Comparison of ENCODE assay signal across 29 mouse cellular contexts in the genomic region with DNA sequence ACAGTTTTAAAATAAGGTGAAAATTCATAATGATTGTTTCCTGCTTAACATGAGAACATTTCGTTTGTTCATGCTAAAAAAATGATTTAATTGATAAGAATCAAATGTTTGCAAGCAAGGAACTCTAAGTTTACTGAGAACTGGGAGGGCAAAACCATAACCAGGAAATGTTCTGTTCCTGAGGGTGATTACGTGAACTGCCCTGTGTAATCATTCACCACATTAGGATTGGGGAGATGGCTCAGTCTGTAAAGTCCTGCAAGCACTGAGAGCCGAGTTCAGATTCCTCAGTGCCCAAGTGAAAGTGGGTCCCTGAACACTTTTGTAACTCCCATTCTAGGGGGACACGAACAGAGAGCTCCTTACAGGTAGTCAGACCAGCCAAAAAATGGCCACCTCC. TPM values are rescaled to one million over a fixed set of nuclear protein-coding genes. Genes with fewer than 3 reads are reported as not detected.
DNase-seq lines count a peak whose midpoint lies in the region; ATAC-seq and TF ChIP-seq lines count a peak whose summit lies in the region.
"Had no signal": no experiment of that assay in that cellular context is flagged by ENCODE, and none has a peak within 500 bp of the region (broad histone marks: within the 10 kb centered on the region; RNA-seq: fewer than 3 reads in every experiment).

No protein-coding gene starts in this region.

- no peaks in the 10 kb centered on the region for H3K9me3 ChIP-seq in lung, postnatal 0 days (ENCODE audit: low read length)
- H3K9me3 ChIP-seq: embryonic facial prominence, embryonic 10.5 days; embryonic facial prominence, embryonic 15.5 days; forebrain, embryonic 12.5 days; heart, embryonic 10.5 days; heart, embryonic 15.5 days; hindbrain, embryonic 12.5 days; intestine, embryonic 15.5 days had no signal

- no peak overlapping the region for H3K4me3 ChIP-seq in kidney, adult 2 months (ENCODE audit: insufficient read depth, low read depth, low read length)
- H3K4me3 ChIP-seq in lung, postnatal 0 days (ENCODE audit: low read depth, low read length), result no peak overlapping the region
- H3K4me3 ChIP-seq in brown adipose tissue, adult 24 weeks (ENCODE audit: insufficient read depth, low read depth, low read length), result no peak overlapping the region
- H3K4me3 ChIP-seq: embryonic facial prominence, embryonic 10.5 days; embryonic facial prominence, embryonic 15.5 days; forebrain, embryonic 12.5 days; heart, embryonic 10.5 days; heart, embryonic 15.5 days; hindbrain, embryonic 12.5 days; intestine, embryonic 15.5 days had no signal

- WGBS in kidney, adult 2 months, result 54% methylated on average over 4 of the region's 4 CpGs
- 50% methylated on average over 4 of the region's 4 CpGs for WGBS in lung, postnatal 0 days

- no peak for ATAC-seq in lung, postnatal 0 days
- ATAC-seq: activated CD4-positive, CD25-positive, alpha-beta regulatory T cell, adult 4 months; forebrain, postnatal 0 days; hindbrain, postnatal 0 days; intestine, embryonic 15.5 days had no signal

- H3K4me2 ChIP-seq in lung, postnatal 0 days (replicated peaks; ENCODE audit: low read depth, low read length), result no peak overlapping the region
- H3K4me2 ChIP-seq: embryonic facial prominence, embryonic 15.5 days; forebrain, embryonic 12.5 days; heart, embryonic 15.5 days; hindbrain, embryonic 12.5 days; intestine, embryonic 15.5 days; lung, embryonic 14.5 days had no signal

- H3K27me3 ChIP-seq in kidney, adult 2 months (replicated peaks; ENCODE audit: control insufficient read depth, insufficient read depth, low read length), result no peaks in the 10 kb centered on the region
- H3K27me3 ChIP-seq in lung, postnatal 0 days (replicated peaks; ENCODE audit: insufficient read depth, low read length), result no peaks in the 10 kb centered on the region
- H3K27me3 ChIP-seq: embryonic facial prominence, embryonic 15.5 days; forebrain, embryonic 12.5 days; heart, embryonic 15.5 days; hindbrain, embryonic 12.5 days; intestine, embryonic 15.5 days had no signal

- DNase-seq in kidney, adult 2 months, result peak; percentile 62
- DNase-seq in kidney, adult 18-20 months, result no peak
- DNase-seq in lung, postnatal 0 days (ENCODE audit: low spot score), result peak; percentile 51
- no peak for DNase-seq in lung, postnatal 10 days
- peak; percentile 19 for DNase-seq in 416B (ENCODE audit: low read depth)
- no peak for DNase-seq in spleen, adult 12 weeks (ENCODE audit: low spot score)
- DNase-seq: adrenal gland, adult 2 months; adrenal gland, postnatal 36 days; B cell, adult 2 months; cerebellum, adult 2 months; cerebellum, postnatal 14 days; forebrain, postnatal 0 days; gastrocnemius, postnatal 10 days; liver; lung, embryonic 14.5 days; midbrain, embryonic 14.5 days; retina, postnatal 1 day; right cerebral cortex, postnatal 14 days had no signal

- no peaks in the 10 kb centered on the region for H3K4me1 ChIP-seq in kidney, adult 2 months (ENCODE audit: control insufficient read depth, insufficient read depth, low read length)
- peaks cover 4% of the 10 kb centered on the region for H3K4me1 ChIP-seq in lung, postnatal 0 days (ENCODE audit: insufficient read depth, low read depth, low read length)
- peaks cover 9% of the 10 kb centered on the region for H3K4me1 ChIP-seq in brown adipose tissue, adult 24 weeks (ENCODE audit: control insufficient read depth, insufficient read depth, insufficient read length, low read length)
- H3K4me1 ChIP-seq: embryonic facial prominence, embryonic 10.5 days; embryonic facial prominence, embryonic 15.5 days; forebrain, embryonic 12.5 days; heart, embryonic 10.5 days; heart, embryonic 15.5 days; hindbrain, embryonic 12.5 days had no signal

- TF ChIP-seq POLR2A in kidney, adult 2 months (IDR thresholded peaks at IDR 0.05; ENCODE audit: low read depth, low read length), result no peak

- H3K36me3 ChIP-seq in kidney, adult 2 months (ENCODE audit: control insufficient read depth, insufficient read depth, low read length), result no peaks in the 10 kb centered on the region
- H3K36me3 ChIP-seq in lung, postnatal 0 days (ENCODE audit: insufficient read depth, low read length), result no peaks in the 10 kb centered on the region
- H3K36me3 ChIP-seq: embryonic facial prominence, embryonic 10.5 days; embryonic facial prominence, embryonic 15.5 days; forebrain, embryonic 12.5 days; heart, embryonic 10.5 days; heart, embryonic 15.5 days; hindbrain, embryonic 12.5 days; intestine, embryonic 15.5 days had no signal

- no peak overlapping the region for H3K27ac ChIP-seq in kidney, adult 2 months (ENCODE audit: insufficient read depth, low read depth, low read length)
- H3K27ac ChIP-seq in lung, postnatal 0 days (ENCODE audit: low read length), result no peak overlapping the region; the same call in 1 of the 2 replicates
- H3K27ac ChIP-seq in brown adipose tissue, adult 24 weeks (replicated peaks; ENCODE audit: low read depth, low read length), result 0 out of 2 replicates have a peak overlapping the region, but pooled peaks have one; percentile 30
- H3K27ac ChIP-seq: embryonic facial prominence, embryonic 10.5 days; embryonic facial prominence, embryonic 15.5 days; forebrain, embryonic 12.5 days; heart, embryonic 10.5 days; heart, embryonic 15.5 days; hindbrain, embryonic 12.5 days; hindbrain, postnatal 0 days; intestine, embryonic 15.5 days; liver, embryonic 14.5 days had no signal

- TF ChIP-seq EP300 in lung, postnatal 0 days (IDR thresholded peaks at IDR 0.05), result peak; percentile 87

- TF ChIP-seq CTCF in kidney, adult 2 months (conservative IDR thresholded peaks at IDR 0.05; ENCODE audit: insufficient read depth, insufficient read length, low read depth, low read length), result no peak
- TF ChIP-seq CTCF in lung, postnatal 0 days (IDR thresholded peaks at IDR 0.05), result no peak

- no peak overlapping the region for H3K9ac ChIP-seq in lung, postnatal 0 days (replicated peaks; ENCODE audit: low read depth)
- H3K9ac ChIP-seq: embryonic facial prominence, embryonic 15.5 days; forebrain, embryonic 12.5 days; forebrain, postnatal 0 days; heart, embryonic 15.5 days; hindbrain, embryonic 12.5 days; intestine, embryonic 15.5 days; liver, embryonic 14.5 days; lung, embryonic 14.5 days had no signal

RNA-seq across cellular contexts. Expression of gene Cav2, which starts 15.9 kb away (rescaled TPM):
- 44.0 and 50.3 TPM in 2 replicates for polyA plus RNA-seq in kidney, adult 2 months (2012; rRNA removed)
- 318 and 355 TPM in 2 replicates for polyA plus RNA-seq in lung, postnatal 0 days (2015; fragmentation: Nextera tagmentation; extraction: Ambion mirVana)
- polyA plus RNA-seq in brown adipose tissue, adult 24 weeks (2012; ENCODE audit: insufficient read depth, insufficient read length, missing spikeins), result 223 and 244 TPM in 2 replicates

RNA-seq across cellular contexts. Expression of gene Cav1, which starts 41.1 kb away (rescaled TPM):
- 149 and 197 TPM in 2 replicates for polyA plus RNA-seq in kidney, adult 2 months (2012; rRNA removed)
- polyA plus RNA-seq in lung, postnatal 0 days (2015; fragmentation: Nextera tagmentation; extraction: Ambion mirVana), result 1,087 and 1,202 TPM in 2 replicates
- polyA plus RNA-seq in brown adipose tissue, adult 24 weeks (2012; ENCODE audit: insufficient read depth, insufficient read length, missing spikeins), result 735 and 867 TPM in 2 replicates
- polyA plus RNA-seq: activated CD4-positive, CD25-positive, alpha-beta regulatory T cell, adult 4 months had no signal

Comparison
In these comparisons a context has a peak if more than half of its experiments do, and no peak if none do; other contexts are left out.
1. DNase-seq: peak in kidney, adult 2 months (single experiment), lung, postnatal 0 days (single experiment) and 416B (single experiment); none in kidney, adult 18-20 months (single experiment), lung, postnatal 10 days (single experiment) and spleen, adult 12 weeks (single experiment).